Mouse (Mus musculus) forebrain, embryonic 11.5 days (tissue): ENCODE data around the gene Galnt13. TPM values are rescaled to one million over a fixed set of nuclear protein-coding genes. Genes with fewer than 3 reads are reported as not detected.

Source experiments
- ATAC-seq: fragments of 200-750 bp; cut with Nextera tagmentation; replicated peaks from 2 replicates; pipeline ENCODE4 v1.8.0; 2017; ENCODE audit warnings: moderate TSS enrichment; ENCODE audit not compliant: low FRiP score
- DNase-seq: peaks from one replicate; pipeline ENCODE4 v3.0.0-alpha.2; 2017; ENCODE audit warnings: low spot score
- H3K27ac ChIP-seq: fragments of 300-500 bp; sonication (generic); 2 replicates; pipeline ENCODE4 v1.5.1; 2014; ENCODE audit warnings: low read depth, low read length
- H3K27me3 ChIP-seq: fragments of 300-500 bp; sonication (generic); 2 replicates; pipeline ENCODE4 v1.6.1; 2014; ENCODE audit warnings: mild to moderate bottlenecking, low read length, mixed read lengths; ENCODE audit not compliant: control insufficient read depth, insufficient read depth
- H3K36me3 ChIP-seq: fragments of 300-500 bp; sonication (generic); 2 replicates; pipeline ENCODE4 v1.6.1; 2014; ENCODE audit warnings: mild to moderate bottlenecking, low read length, moderate library complexity, mixed read lengths; ENCODE audit not compliant: control insufficient read depth, insufficient read depth
- H3K4me1 ChIP-seq: fragments of 300-500 bp; sonication (generic); replicated peaks from 2 replicates; pipeline ENCODE4 v1.6.1; 2014; ENCODE audit warnings: low read length, mixed read lengths; ENCODE audit not compliant: control insufficient read depth, insufficient read depth
- H3K4me2 ChIP-seq: fragments of 300-500 bp; sonication (generic); 2 replicates; pipeline ENCODE4 v1.6.1; 2014; ENCODE audit warnings: low read depth, mild to moderate bottlenecking, low read length, moderate library complexity, mixed read lengths; ENCODE audit not compliant: severe bottlenecking
- H3K4me3 ChIP-seq: fragments of 300-500 bp; sonication (generic); 2 replicates; pipeline ENCODE4 v1.5.1; 2014; ENCODE audit warnings: low read depth, low read length
- H3K9ac ChIP-seq: fragments of 300-500 bp; sonication (generic); 2 replicates; pipeline ENCODE4 v1.6.1; 2014; ENCODE audit warnings: low read length
- H3K9me3 ChIP-seq: fragments of 300-500 bp; sonication (generic); 2 replicates; pipeline ENCODE4 v1.6.1; 2016; ENCODE audit warnings: low read length, mixed read lengths; ENCODE audit not compliant: control insufficient read depth
- WGBS: fragments of 180-500 bp; shearing (Covaris S2); extraction: QIAGEN DNeasy Blood & Tissue Kit; methylation state at CpG from one replicate; pipeline ENCODE4 v1.1.7; 2014; 5-methylcytosine and 5-hydroxymethylcytosine counted together
- polyA plus RNA-seq: library from polyadenylated mRNA; unstranded; fragments of >200 nt; fragmentation: Nextera tagmentation; extraction: Ambion mirVana; gene quantifications from 2 replicates; pipeline ENCODE4 v1.2.1, GENCODE M21; 2014

Galnt13 gene
- polyA plus RNA-seq, 1 experiment from 2014 or later, result 1.3 TPM

DNA sequence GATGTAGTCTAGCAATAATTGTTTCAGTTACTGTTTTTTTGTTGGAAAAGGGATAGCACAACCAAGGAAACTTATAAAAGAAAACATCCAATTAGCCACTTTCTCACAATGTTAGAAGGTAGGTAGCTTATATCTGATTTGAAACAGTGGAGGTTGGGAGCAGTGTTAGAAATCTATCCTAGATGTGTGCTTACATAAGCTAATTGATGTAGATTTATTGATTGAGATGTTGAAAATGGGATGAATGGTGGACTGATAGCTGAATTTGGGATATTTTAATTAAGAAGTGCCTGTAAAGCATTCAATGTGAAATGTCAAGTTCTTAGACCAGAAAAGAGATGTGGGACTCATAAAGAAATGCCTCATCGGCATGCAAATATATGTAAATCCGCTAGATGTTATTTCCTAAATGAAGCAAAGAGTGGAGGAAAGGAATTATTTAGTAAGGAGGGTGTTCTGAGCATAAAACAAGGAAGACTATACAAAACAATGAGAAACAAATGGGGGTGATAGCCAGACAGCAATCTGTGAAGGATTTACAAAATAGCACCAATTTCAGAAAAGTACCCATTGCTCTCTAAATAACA, 377.6 kb downstream of the Galnt13 start:
- ATAC-seq, result peak; percentile 79
- Histone ChIP-seq H3K27ac (no peak overlapping the region), H3K36me3 (no peaks in the 10 kb centered on the region), H3K4me1 (no peaks in the 10 kb centered on the region), H3K27me3 (no peaks in the 10 kb centered on the region), H3K9ac (no peak overlapping the region), H3K4me2 (no peak overlapping the region), H3K9me3 (no peaks in the 10 kb centered on the region), H3K4me3 (no peak overlapping the region)
- DNase-seq, result no peak
- 71% methylated on average over 2 of the region's 2 CpGs for WGBS

DNA sequence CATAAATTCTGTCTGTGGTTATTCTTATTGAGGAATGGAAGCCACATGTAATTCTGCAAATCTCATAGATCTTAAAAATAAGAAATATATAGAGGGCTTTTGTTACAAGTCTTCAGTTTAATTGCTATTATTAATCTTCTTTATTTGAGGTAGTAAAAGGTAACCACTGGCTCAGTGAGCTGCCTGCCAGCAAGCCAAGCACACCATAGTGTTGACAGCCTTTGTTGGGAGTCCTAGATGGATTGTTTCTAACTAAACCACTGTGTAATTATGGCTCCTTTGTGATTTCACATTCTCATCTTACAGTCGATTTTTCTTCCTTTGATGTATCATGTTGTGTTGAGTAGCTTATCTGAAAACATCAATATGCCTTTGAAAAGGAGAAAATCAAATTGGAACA, 405.1 kb downstream of the Galnt13 start:
- no peak overlapping the region for H3K27ac ChIP-seq
- H3K4me3 ChIP-seq, result no peak overlapping the region
- no peaks in the 10 kb centered on the region for H3K9me3 ChIP-seq
- H3K4me2 ChIP-seq, result no peak overlapping the region
- no peaks in the 10 kb centered on the region for H3K27me3 ChIP-seq
- no peak for DNase-seq
- WGBS, result 57% methylated on average over 1 of the region's 1 CpGs
- H3K9ac ChIP-seq, result no peak overlapping the region
- H3K36me3 ChIP-seq, result no peaks in the 10 kb centered on the region
- ATAC-seq, result no peak
- H3K4me1 ChIP-seq, result no peaks in the 10 kb centered on the region

DNA sequence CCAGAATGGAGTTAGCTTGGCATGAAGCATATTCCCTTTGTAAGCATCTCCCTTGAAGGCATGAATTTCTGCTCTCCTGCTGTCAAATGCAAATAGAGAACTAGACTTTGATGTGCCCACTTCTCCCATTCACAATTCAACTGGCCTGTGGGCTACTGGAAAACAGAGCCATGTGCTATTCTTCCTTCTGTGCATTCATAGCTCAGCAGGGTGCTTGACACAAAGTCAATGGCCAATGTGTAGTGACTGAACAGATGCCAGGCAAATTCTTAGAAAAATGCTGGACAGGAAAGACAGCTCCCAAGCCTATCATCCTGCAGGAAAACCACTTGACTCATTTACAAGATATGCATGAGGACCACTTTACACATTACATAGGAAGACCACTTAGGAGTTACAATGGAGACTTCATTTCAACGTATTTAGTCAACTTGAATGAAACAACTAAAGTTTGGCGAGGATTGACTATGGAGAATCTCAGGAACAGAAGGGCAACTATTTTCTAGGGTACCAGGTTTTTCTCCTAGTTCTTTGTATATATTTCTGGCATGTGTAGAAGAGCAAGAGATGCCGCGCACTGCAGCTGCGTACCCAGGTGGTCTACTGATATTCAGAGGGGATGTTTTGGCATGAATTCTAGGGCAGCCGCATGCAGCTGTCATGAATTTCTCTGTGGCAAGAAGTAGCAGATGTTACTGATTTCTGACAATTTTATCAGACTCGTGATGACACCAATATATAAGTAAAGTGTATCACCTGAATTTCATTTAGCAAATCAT, 470.4 kb downstream of the Galnt13 start:
- WGBS, result 83% methylated on average over 7 of the region's 7 CpGs
- H3K27me3 ChIP-seq, result no peaks in the 10 kb centered on the region
- no peak overlapping the region for H3K4me3 ChIP-seq
- no peaks in the 10 kb centered on the region for H3K36me3 ChIP-seq
- no peaks in the 10 kb centered on the region for H3K9me3 ChIP-seq
- H3K4me1 ChIP-seq, result no peaks in the 10 kb centered on the region
- no peak overlapping the region for H3K9ac ChIP-seq
- no peak for DNase-seq
- H3K4me2 ChIP-seq, result no peak overlapping the region
- H3K27ac ChIP-seq, result no peak overlapping the region
- peak; percentile 21; the same call in 1 of the 2 replicates for ATAC-seq

DNA sequence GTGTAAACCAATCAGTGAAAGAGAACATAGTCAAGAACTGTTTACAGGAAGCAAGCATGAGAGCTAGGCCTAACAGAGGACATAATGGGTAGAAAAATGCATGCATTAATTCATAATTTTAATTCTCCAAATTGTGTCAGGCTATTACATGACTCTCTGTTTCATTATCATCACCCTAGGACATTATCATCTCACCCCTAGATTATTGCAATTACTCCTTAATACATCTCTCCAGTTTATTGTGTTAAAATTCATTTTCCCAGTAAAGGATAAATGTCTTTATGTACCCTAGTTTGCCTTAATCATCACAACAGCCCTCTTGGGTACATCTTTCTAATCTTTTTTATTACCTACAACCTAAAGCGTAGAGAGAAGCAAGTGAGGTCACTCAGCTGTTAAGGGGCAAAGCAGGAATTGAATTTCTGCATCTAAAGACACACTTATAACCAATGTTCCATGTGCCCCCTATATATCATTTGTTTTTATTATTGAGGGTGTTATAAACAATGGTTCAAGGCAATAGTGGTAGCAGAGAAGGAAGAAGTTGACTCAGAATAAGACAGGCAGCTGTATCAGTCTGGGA, 479.1 kb downstream of the Galnt13 start:
- no peak overlapping the region for H3K9ac ChIP-seq
- no peaks in the 10 kb centered on the region for H3K9me3 ChIP-seq
- no peak for DNase-seq
- WGBS, result 92% methylated on average over 1 of the region's 1 CpGs
- no peaks in the 10 kb centered on the region for H3K4me1 ChIP-seq
- no peaks in the 10 kb centered on the region for H3K27me3 ChIP-seq
- no peaks in the 10 kb centered on the region for H3K36me3 ChIP-seq
- no peak for ATAC-seq
- no peak overlapping the region for H3K27ac ChIP-seq
- no peak overlapping the region for H3K4me3 ChIP-seq
- no peak overlapping the region for H3K4me2 ChIP-seq

DNA sequence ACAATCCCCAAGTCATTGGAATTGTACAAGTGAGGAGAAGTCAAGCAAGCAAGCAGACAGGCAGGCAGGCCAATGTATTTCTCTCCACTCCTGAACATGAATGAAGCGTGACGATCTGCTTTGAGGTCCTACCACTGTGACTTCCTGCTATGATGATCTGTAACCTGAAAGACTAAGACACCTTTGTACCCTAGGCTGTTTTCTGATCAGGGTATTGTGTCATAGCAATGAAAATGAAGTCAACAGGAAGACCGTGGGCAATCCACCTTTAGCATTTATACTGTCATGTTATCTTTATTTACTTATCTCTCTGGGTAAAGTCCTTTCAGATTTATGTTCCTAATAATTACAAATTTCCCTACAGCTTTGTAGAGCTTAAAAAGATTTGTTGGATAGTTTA, 500.3 kb downstream of the Galnt13 start:
- Histone ChIP-seq H3K9me3 (no peaks in the 10 kb centered on the region), H3K27ac (no peak overlapping the region), H3K36me3 (no peaks in the 10 kb centered on the region), H3K4me1 (no peaks in the 10 kb centered on the region), H3K27me3 (no peaks in the 10 kb centered on the region), H3K9ac (no peak overlapping the region), H3K4me3 (no peak overlapping the region), H3K4me2 (no peak overlapping the region)
- no peak for ATAC-seq
- 91% methylated on average over 3 of the region's 3 CpGs for WGBS
- DNase-seq, result no peak

DNA sequence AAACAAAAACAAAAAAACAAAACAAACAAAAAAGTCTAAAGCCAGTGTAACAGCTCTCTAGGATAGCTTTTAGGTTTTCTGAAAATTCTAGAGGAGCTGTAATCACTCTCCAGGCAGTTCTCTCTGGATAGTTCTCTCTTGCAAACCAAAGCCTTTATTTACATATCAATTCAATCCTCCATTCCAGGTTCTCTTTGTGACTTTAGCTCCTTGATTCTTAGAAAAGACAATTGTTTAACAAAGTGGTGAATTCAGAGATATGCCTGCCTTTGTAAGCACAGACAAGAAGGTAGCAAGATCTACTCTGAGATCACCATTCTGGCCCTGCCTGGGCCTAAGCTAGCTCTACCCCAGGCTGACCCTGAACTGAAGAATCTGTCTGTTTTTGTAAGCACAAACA, 501.2 kb downstream of the Galnt13 start:
- Histone ChIP-seq H3K9me3 (no peaks in the 10 kb centered on the region), H3K4me1 (no peaks in the 10 kb centered on the region), H3K4me3 (no peak overlapping the region), H3K4me2 (no peak overlapping the region), H3K9ac (no peak overlapping the region), H3K27me3 (no peaks in the 10 kb centered on the region), H3K27ac (no peak overlapping the region), H3K36me3 (no peaks in the 10 kb centered on the region)
- ATAC-seq (no peak), DNase-seq (no peak)

DNA sequence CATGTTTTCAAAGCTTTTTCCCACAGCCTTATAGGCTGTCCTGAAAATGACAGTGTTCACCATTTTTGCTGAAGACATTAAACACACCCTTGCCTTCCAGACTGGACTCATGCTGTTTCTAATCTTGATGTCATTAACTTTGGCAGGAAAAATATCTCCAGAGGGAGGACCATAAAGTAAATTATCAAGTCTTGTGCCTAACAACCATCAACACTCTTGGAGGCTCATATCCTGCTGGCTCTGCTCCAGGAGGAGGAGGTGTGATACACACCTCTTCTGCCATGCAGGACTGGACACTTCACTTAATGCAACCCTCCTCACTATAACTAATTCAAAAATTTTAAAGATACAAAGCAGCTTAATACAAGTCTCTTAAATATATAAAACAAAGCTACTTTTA, 502.0 kb downstream of the Galnt13 start:
- Histone ChIP-seq H3K36me3 (no peaks in the 10 kb centered on the region), H3K9ac (no peak overlapping the region), H3K4me3 (no peak overlapping the region), H3K4me2 (no peak overlapping the region), H3K27me3 (no peaks in the 10 kb centered on the region), H3K4me1 (no peaks in the 10 kb centered on the region), H3K27ac (no peak overlapping the region), H3K9me3 (no peaks in the 10 kb centered on the region)
- ATAC-seq (no peak), DNase-seq (no peak)

DNA sequence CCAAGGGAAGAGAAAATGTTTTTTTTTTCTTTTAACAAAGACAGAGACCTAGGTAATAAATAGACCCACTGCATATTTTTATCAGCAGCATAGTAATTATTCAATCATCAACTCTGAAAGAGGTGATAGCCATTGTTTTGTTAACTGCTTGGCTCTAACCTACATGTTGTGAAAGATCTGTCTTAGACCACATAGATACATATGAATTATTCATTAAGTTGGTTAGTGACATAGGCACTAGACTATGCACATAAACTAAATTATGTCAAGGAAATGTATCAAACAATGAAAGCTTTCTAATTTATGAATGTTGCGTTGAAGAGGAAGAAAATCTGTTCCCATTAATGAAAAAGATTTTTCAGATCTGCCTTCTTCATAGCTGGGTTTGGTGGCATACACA, 507.3 kb downstream of the Galnt13 start:
- 90% methylated on average over 1 of the region's 1 CpGs for WGBS

DNA sequence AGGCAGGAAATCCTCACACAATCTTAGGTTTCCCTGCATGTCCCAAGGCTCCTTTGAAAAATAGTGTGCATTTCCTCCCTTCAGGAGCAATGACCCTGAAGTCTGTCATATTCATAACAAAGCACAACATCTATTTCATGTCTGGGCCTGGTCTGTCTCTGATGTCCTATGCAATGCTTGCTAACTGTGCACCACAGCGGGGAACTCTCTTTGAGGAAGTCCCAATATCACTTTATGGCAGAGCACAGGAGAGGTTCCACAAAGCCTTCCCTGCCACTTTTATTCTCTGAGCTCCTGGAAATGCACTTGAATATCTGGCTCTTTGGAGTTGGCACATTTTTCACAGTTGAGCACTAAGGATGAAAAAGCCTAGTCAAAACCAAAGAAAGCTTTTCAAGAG, 547.7 kb downstream of the Galnt13 start:
- 57% methylated on average over 1 of the region's 1 CpGs for WGBS
- Histone ChIP-seq H3K4me1 (no peaks in the 10 kb centered on the region), H3K9me3 (no peaks in the 10 kb centered on the region), H3K9ac (no peak overlapping the region), H3K36me3 (no peaks in the 10 kb centered on the region), H3K4me3 (no peak overlapping the region), H3K27ac (no peak overlapping the region), H3K27me3 (no peaks in the 10 kb centered on the region), H3K4me2 (no peak overlapping the region)
- DNase-seq, result no peak
- no peak; the same call in 1 of the 2 replicates for ATAC-seq

More for the DNA sequence above, 507.3 kb downstream of the Galnt13 start:
- Histone ChIP-seq H3K9me3 (no peaks in the 10 kb centered on the region), H3K36me3 (no peaks in the 10 kb centered on the region), H3K9ac (no peak overlapping the region), H3K4me3 (no peak overlapping the region), H3K4me2 (no peak overlapping the region), H3K27ac (no peak overlapping the region), H3K4me1 (no peaks in the 10 kb centered on the region), H3K27me3 (no peaks in the 10 kb centered on the region)
- DNase-seq (no peak), ATAC-seq (no peak)
